Mouse (Mus musculus): ENCODE data around the gene Cep164.
"Not testable (repeated sequence)": the region's sequence is repeated elsewhere in the genome, so short reads cannot be mapped to it uniquely, and the experiment has no call there.

Gene Cep164

DNA sequence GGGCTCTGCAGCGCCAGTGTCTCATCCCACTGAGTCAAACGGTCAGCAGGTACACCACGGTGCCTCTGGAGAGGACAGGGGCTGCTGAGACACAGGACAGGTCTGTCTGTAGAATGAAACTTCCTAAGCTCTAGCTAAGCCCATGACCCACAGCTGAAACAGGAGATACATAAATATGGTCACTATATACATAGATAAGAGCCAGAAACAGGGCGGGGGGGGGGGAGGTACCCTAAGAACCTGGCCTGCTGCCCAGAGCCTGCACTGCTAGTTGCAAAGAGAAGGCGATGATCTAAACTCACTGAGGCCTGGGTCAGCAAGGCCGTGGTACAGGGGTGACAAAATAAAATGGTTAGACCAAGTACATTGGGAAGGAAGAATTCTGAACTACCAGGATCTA, 40.9 kb downstream of the Cep164 start:
- no peak for ATAC-seq (ENCODE audit: low TSS enrichment)

DNA sequence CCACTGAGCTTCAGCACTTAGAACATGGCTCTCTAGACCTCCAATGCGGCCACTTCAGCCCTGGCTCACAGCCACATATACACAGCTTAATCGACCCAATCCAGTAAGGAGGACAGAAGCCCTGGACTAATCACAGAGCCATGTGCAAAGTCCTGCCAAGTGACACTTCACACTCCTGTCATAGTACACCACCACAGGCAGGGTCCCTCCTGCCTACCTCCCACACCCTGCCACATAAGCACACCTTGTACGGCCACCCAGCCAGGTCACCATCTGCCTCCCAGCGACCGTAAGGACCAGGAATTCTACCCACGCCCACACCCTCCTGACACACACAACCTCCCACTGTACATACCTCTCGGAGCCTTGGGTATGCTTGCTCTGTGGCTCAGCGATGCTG, 41.4 kb downstream of the Cep164 start:
- no peak for ATAC-seq (ENCODE audit: low TSS enrichment)

DNA sequence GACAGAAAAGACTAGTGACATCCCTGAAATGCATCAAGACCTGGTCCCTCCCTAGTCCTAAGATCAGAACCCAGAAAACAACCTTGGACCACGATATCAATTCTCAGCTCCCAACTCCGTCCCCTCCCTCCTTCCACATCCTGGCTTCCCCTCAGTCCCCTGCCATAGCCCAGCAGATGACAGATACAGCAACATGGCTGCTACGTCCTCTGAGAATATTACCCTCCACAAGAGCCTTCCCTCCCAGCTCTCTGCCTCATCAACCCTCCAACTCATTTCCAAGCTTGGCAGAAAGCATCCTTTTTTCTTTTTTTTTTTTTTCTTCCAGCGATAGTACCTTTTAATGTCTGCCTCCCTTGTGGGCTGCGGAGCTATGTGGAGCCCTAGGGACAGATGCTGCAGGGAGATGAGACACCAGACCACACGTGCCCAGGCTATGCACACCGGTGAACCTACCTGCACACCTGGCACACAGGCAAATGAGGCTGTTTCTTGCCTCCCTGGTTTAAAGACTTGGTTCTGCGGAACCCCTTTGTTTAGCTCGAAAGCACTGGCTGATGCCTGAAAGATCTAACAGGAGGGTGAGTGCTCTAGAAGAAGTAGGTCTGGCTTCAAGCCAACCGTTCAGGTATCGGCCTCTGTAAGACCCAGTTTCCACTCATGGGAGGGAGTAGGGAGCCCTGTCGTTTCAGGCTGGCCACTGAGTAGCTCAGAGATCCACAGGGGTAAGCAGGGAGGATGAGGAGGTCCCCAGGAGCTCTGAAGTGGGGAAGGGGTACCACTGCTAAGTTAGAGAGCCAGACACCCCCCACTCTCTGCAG, 45.0 kb downstream of the Cep164 start:
- no peak for ATAC-seq (ENCODE audit: low TSS enrichment)

DNA sequence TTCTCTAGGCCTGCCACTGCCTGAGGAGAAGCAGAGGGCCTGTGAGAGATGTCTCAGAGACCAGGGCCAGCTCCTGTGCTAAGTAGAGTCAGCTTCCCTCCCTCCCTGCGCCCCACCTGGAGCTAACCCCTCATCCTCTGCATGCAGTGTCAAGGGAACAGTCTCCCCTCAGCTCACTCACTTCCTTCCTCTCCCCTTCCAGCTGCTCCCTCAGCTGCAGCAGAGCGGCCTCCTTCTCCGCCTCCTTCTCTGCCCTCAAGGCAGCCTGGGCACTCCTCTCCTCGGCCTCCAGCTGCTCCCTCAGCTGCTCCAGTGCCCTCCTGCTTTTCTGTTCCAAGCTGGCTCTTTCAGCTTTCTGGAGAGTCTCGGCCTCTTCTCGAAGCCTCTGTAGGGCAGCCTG, 49.3 kb downstream of the Cep164 start:
- ATAC-seq (ENCODE audit: low TSS enrichment) = no peak

DNA sequence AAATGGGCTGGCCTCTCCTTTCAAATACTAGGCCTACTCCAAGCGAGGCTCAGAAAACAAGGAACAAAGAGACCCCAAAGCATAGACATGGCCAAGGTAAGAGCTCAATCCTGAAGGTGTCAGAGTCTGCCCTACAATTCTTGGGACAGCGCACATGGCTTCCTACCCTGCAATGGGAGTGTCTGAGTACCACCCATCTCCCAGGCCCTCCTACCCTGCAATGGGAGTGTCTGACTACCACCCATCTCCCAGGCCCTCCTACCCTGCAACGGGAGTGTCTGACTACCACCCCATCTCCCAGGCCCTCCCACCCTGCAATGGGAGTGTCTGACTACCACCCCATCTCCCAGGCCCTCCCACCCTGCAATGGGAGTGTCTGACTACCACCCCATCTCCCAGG, 52.3 kb downstream of the Cep164 start:
- not testable (repeated sequence) for ATAC-seq (ENCODE audit: low TSS enrichment)

DNA sequence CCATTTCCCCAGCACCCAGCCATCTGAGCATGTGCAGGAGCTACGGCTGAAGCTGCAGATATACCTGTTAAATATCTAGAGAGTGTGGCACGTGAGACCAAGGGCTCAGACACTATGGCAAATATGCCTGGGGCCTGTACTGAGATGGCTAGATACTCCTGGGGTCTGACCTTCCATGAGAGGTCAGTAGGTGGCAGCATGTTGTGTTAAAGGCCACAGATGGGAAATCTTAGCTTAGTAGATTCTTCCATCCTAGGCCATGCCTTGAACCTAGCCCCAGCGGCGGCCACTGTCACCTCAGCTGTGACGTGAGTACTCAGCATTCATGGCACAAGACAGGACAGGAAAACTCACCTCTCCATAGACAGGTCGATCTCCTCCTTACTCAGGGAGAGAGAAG, 54.4 kb downstream of the Cep164 start:
- no peak for ATAC-seq (ENCODE audit: low TSS enrichment)

DNA sequence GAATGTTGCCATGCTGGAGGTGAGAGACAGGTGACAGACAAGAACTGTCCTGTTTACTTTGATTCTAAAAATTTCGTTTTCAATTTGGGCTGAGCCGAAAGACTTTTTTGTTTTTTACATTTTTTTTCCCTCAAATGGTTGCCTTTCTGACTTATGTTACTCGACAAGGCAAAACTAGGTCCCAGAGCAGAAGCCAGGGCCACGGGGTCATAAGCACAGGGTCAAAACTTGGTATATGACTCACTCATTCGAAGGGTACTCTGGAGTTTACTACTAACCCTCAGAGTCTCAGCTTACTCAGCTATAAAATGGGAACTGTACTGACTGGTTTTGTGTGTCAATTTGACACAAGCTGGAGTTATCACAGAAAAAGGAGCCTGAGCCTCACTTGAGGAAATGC, 58.9 kb downstream of the Cep164 start:
- ATAC-seq (ENCODE audit: low TSS enrichment) = no peak

DNA sequence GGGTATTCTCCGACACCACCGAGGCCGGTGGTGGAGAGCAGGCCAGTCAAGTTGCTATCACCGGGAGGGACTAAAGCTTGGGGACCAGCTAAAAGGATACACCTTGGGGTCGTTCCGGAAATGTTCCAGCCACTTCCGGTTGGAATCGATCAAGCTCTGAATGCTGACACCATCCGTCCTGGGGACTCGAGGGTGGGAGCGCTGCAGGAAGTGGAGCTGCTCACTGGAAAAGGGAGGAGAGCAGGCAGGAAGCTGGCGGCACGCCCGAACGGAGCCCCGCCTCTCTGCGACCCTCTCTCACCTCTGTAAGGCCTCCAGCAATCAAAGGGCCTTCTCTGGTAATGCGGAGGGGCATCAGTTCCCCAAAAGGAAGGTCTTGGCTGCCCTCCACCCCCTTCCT, 60.1 kb downstream of the Cep164 start:
- ATAC-seq (ENCODE audit: low TSS enrichment) = no peak

DNA sequence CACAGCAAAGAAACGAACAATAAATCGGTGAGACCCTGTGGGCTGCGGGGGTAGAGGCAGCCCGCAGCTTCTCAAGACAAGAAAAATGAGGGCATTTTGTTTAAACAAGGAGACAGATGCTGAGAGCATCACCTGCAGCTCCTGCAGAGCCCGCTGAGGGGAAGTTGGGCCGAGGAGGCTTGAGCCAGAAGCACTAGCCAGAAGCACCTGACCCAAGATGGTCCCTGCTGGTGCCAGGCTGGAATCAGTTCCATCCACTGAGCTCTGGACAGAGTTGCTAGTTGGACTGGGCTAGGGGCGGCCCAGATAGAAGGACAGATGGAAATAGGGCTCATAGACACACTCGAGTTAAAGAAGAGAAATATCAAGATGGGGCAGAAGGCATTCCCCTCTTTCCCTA, 61.3 kb downstream of the Cep164 start:
- no peak for ATAC-seq (ENCODE audit: low TSS enrichment)

DNA sequence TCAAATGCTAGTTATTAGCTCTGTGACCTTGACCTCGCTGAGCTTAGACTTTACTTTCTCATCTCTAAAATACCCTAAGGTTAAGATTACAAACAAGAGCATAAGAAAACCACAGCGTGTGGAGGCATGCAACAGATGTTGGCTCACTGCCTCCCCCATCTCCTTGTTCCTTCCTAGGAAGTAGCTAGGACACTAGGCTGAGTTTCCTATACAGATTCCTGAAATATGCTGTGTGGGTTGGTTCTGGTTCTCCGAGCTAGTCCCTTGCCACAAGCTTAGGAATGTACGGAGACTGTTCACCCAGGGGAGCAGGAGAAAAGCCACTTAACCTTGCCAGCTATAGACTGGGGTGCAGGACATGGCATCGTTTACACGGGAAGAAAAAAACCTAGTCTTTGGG, 62.3 kb downstream of the Cep164 start:
- peak; percentile 92; the same call in 1 of the 2 replicates for ATAC-seq (ENCODE audit: low TSS enrichment)

DNA sequence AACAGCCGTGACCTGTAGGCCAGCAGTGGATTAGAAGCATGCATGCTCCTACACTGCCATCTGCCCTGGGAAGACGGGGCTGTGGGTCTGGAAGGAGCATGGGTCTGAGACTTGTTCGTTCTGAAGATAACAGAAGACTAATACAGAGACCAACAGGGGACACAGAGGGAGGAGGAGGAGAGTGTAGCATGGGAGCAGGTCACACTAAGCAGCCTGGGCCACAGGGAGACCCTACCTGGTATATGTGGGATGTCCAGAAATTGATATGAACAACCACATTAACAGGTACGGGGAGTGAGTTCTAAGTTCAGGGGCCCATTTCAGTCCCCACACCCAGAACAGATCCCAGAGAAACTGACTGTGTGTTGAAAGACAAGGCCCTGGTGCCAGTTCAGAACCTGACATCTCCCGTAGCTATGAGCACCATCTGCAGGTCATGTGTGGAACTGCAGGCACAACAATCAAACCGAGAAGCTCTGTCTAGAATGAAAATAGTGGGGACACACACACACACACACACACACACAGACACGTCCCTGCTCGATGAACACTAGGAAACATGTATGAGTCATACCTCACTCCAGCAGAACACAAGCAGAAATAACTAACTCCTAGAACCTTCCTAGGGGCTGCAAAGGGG, 73.9 kb downstream of the Cep164 start:
- peak; percentile 79; the same call in 1 of the 2 replicates for ATAC-seq (ENCODE audit: low TSS enrichment)

DNA sequence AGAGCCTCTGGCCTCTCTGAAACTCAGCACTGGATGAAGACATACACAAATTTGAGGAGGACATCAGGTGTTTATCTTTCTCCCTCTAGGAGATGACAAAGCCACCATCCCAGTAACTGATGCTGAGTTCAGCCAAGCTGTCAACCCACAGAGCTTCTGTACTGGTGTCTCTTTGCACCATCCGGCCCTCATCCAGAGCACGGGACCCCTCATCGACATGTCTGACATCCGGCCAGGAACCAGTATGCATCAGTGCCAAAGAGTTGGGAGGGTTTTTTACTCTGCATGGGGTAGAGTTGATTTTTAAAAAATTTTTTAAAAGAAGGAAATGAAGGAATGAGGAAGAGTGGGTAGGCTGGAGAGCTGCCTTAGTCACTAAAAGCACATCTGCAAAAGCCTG, 78.6 kb downstream of the Cep164 start:
- ATAC-seq (ENCODE audit: low TSS enrichment) = no peak

DNA sequence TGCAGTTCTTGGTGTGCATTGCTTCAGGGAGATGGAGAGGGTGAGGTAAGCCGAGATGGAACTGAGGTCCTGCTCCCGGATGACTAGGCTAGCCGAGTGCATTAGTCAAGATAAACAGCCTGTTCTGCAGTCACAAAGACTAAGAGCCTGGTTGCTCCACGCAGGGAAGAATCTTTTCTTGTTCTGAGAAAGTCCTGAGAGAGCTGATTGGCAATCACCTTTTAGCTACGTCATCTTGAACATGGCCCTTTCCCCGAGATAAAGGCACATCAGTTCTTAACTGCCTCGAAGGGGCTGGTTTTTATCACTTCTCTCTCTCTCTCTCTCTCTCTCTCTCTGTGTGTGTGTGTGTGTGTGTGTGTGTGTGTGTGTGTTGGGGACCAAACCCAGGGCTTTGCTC, 83.0 kb downstream of the Cep164 start:
- no peak for ATAC-seq (ENCODE audit: low TSS enrichment)

DNA sequence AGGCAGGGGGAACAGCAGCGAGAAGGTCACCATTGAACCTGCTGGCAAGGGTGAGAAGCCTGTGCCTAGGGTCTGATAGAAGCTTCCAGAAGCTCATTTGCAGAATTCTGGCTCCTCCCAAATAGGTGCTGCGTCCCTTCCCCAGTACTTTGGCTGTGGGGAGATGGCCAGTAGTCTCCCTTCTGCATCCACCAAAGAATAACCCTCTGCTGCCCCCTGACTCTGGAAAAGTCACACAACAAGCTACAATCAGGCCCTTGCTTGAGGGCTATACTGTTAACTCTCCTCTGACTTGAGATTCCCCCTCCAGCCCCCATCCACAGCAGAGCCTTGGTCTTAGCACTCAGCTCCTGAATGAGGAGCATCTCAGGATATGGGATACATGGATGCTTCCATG, 87.9 kb downstream of the Cep164 start:
- ATAC-seq (ENCODE audit: low TSS enrichment) = no peak

DNA sequence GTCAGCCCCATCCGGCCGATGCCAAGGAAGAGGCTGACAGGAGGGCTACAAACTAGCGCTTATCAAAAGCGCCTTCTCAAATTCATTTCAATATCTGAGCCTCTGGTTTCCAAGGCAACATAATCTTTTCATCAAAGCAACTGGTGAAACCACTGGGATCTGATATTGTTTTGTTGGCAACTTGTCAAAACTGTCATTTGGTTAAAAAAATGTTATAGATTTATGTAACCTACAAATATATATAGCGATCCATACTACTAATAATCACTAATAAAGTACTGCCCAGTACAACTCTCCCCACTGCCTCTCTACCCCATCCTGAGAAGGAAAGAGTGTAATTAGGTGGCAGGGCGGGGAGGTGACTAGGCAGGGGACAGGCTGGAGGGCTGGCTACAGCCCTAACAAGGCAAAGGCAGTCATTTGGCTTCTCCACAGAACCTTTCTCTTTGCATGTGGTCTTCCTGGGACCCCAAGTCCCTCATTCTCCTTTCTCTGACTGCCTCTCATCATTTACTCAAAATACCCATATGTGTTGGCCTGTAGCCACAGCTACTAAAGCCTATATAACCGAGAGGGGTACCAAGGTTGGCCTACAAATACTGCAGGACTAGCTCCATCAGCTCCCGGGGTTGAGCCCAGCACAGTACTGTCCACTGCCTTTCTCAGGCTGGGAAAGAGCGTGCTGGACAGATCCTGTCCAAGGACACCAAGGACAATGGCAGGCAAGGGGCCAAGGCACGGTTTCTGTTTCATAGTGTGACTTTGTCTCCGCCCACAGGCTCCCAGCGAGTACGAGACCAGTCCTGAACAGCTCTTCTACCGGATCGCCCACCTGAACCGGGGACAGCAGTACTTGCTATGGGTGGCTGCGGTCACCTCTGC, 88.5 kb downstream of the Cep164 start:
- ATAC-seq (ENCODE audit: low TSS enrichment) = no peak

DNA sequence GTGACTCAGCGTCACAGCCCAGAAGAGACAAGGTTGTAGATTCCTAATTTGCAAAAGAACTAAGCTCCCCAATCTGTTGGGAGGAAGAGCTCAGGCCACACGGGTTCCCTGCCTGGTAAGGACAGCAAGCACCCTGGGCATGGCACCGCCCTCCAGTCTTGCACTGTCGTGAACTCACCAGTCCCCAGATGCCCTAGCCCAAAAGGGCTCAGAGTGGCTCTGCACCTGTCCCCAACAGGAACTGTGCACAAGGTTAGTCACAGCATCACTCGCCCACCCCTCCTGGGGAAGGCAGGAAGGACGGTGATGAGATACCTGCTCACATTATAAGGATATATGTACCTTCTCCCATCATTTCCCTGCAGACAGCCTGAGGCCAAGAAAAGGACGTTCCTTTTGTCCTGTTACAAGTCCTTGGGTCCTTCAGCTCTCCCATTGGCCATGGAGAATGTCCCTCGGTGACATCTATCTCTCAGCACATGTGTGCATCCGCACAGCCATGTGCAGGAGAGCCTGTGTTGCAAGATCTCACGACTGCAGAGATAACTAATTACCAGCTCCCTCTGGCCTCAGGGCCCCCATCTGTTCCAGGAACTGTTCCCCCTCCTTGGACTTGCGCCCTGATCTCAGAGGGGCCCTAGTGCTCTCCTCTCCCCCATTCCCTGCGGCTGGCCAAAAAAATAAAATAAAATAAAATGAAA, 89.3 kb downstream of the Cep164 start:
- ATAC-seq (ENCODE audit: low TSS enrichment) = peak; percentile 23; the same call in 1 of the 2 replicates

DNA sequence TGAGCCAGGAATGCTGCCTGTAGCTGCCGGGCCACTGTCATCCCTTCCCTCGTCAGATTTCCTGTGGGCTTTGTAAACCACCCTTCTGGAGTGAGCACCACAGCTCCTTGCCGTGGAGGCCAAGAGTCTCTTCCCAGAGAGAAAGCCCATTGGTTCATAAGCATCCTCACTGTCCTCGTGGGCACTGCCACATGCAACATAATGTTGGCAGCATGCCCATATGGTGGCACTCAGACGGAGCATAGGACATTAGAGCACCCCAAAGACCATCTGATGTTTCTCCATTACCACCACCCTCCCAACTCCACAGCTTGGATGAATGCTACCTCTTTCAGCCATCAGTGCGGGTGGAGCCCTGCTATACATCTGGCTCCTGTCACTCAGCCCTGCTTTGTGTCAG, 95.2 kb downstream of the Cep164 start:
- ATAC-seq (ENCODE audit: low TSS enrichment) = no peak

DNA sequence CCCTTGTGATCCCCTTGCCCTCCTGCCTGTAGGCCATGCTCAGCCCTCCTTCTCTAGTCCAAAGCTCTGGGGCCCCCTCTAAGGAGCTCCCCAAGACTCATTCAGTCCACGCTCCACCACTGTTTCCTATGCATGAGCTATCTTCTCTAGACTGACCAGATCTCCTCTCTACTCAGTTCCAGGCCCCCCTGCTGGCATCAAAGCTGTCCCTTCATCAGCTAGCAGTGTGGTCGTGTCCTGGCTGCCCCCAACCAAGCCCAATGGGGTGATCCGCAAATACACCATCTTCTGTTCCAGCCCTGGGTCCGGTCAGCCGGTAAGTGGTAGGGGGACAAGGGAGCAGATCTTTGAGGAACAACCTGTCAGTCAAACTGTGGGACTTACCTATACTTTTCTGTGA, 96.6 kb downstream of the Cep164 start:
- no peak for ATAC-seq (ENCODE audit: low TSS enrichment)

DNA sequence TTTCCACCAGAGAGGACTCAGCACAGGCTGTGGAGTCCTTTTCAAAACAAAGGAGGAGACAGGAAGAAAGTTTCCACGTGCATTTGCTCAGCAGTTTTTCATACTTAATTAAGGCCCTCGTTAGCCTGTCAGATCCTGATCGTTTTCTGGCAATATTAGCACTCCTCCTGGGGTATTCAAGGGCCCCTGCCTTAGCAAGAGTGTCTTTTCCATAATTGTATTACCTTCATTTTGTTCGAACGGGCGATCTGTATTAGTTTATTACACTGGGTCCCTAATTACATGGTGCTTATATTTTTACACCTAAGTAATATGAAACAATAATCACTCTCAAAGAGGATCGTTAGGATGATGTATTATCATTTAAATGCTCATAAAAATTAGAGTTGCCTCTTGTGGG, 108.5 kb downstream of the Cep164 start:
- no peak for ATAC-seq (ENCODE audit: low TSS enrichment)
